Mouse (Mus musculus): ENCODE data around the gene Gzmg.

DNA sequence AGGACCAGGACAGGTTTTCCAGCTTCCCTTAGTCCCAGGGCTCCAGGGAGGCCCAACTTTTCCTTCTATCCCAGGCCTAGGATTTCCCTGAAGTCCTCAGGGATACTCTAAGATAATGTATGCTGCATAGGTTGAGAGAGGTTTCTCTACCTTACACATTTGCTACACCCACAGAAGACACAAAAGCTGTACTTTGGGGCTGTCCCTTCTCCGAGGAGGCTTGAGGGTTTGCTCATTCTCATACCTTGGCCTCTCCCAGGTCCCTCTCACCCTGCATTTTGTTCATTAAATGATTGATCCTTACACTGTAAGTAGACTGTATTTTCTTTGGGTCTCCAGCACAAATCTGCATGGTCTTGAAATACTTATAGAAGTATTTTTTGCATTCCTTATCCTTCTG, 46.2 kb upstream of the Gzmg start:
- TF ChIP-seq CTCF (conservative IDR thresholded peaks at IDR 0.05; ENCODE audit: insufficient read depth, insufficient read length, low read depth, low read length) = no peak
- no peak for TF ChIP-seq POLR2A (IDR thresholded peaks at IDR 0.05; ENCODE audit: low read depth, low read length)
